Mouse (Mus musculus) gastrocnemius, postnatal 4 days (tissue): Measurements from ENCODE around the gene Frmd6. TPM values are rescaled to one million over a fixed set of nuclear protein-coding genes. Genes with fewer than 3 reads are reported as not detected.

Experiments
- DNase-seq, 2 experiments: peaks; one replicate each; pipeline ENCODE4 v3.0.0; 2021 to 2022; ENCODE audit warnings: low spot score in 2 of 2, mixed read lengths in 2 of 2
- total RNA-seq, 2 experiments: library from RNA; stranded (reverse); gene quantifications; 2 replicates each; pipeline ENCODE4 v1.2.3; 2021

Frmd6 gene
- total RNA-seq, 2 experiments from 2014 or later: 50.2 to 54.1 TPM

GRCm38 (mm10) chr12:70890874-70891470 lies 65.7 kb downstream of the Frmd6 start:
- no peak for DNase-seq

GRCm38 (mm10) chr12:70895275-70895674 lies 70.0 kb downstream of the Frmd6 start:
- DNase-seq: no peak

GRCm38 (mm10) chr12:70896068-70896467 lies 70.8 kb downstream of the Frmd6 start:
- DNase-seq: no peak

GRCm38 (mm10) chr12:70897434-70897833 lies 72.1 kb downstream of the Frmd6 start:
- DNase-seq: no peak

- DNase-seq: no peak
Observed at GRCm38 (mm10) chr12:70898450-70898849, 73.1 kb downstream of the Frmd6 start.

DNA sequence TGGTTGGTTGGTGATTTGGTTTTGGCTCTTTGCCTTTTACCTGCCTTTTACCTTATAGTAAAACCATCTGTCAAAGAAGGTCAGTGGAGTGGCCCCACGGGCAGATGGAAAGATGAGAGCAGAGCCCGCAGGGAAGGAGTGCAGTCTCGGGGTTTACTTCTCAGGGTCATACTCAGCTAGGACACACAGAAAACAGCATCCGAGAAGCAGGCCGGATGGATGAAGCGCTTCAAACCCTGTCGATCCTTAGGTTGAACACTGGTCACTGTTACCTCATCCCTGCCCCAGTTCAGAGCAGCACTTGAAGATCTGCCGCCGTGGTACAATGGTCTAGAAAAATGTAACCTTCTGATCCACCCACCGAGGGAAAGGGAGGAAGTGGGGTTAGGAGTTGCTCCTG lies 79.2 kb downstream of the Frmd6 start:
- DNase-seq: no peak

DNA sequence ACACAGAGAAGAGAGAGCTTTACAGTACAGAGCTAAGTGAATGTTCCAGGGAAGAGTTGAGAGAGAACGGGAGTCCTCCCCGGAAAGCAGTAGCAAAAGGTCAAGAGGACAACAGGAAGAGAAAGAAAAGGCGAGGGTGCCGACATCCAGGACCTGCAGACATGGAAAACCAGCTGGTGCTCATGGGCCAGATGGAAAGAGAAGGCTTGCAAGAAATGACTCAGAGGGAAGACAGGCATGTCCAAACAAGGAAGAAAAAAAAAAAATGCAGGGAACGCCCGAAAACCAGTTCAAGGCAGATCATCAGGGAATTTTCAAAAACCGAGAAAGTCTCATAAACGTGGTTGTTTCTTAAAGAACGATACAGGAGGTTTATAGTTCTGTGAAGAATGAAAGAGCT lies 81.6 kb downstream of the Frmd6 start:
- no peak for DNase-seq

GRCm38 (mm10) chr12:70907651-70908050 lies 82.3 kb downstream of the Frmd6 start:
- no peak for DNase-seq

DNA sequence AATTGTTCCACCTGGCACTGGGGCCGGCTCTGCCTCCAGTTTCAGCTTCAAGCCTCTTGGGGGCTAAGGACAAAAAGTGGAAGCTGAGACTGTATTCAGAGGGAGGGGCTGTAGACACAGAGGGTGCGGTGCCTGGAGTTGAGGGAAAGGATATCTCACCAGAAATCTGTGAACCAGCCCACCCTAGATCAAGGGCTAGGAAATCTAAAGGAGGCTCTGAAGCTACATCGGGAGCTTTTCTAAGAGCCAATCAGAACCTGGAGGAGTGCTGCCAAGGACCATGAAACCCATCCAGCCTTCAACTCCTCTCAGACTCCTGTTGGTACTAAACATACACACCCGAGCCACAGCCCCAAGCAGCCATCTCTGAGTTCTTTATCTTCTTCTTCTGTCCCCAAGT lies 82.8 kb downstream of the Frmd6 start:
- no peak for DNase-seq

DNA sequence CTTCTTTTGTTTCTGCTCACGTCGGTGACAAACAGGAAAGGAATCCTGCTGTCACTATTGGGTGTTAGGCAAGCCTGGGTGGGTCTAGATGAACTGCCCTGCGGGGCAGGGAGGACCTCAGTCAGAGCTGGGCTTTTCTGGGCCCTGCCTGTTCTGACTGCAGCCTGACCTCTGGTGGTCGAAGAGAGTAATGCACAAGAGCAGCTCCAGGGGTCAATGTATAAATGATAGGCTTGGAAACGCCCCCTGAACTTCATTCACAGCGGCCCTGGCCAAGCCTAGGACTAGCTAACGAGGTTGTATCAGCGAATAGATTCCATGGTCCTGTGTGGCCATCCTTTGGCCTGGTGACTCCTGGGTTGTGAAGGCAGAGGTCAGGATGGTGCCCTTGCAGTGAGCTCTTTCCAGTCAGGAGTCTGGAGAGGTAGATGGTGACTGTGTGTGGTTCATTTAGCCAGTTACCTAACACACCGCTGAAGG lies 85.0 kb downstream of the Frmd6 start:
- DNase-seq: peak; percentile 75 to 81

GRCm38 (mm10) chr12:70911029-70911428 lies 85.7 kb downstream of the Frmd6 start:
- peak; percentile 75 to 87 for DNase-seq

GRCm38 (mm10) chr12:70911676-70912379 lies 86.5 kb downstream of the Frmd6 start:
- no peak for DNase-seq

DNA sequence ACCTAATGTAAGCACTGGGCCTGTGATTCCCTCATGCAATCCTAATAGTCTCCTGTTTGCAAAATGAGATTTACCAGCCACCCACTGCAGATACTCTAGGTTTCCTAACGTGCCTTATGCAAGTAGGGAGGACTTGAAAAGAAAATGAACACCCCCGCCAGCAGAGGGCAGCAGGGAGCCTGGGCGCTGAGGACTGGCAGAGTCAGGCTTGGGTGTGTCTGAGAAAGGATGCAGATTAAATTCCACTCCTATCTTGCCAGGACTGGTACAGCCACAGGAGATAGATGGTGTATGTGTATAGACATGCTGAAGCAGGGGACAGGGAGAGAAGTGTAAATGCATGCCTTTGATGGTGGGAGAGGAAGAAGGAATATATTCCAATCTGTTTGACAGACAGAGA lies 88.1 kb downstream of the Frmd6 start:
- DNase-seq: no peak

- no peak for DNase-seq
Observed at GRCm38 (mm10) chr12:70914387-70914786, 89.1 kb downstream of the Frmd6 start.

DNA sequence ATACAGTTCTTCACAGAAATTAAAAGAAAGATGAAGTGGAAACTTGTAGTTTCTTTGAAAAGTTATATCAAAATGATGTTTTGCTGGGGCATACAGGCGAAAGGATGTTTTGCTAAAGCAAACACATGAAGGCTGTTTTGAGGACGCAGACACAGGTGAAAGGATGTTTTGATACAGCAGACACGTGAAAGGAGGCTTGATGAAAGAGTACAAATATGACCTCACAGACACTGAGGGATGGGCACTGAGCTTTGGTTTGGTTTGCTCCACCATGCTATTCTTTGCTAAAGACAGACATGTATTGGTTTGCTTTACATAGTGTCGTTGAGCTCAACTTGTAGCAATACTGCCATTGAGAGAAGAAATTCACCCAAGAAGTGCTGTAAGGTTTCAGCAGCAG lies 104.5 kb downstream of the Frmd6 start:
- no peak for DNase-seq

GRCm38 (mm10) chr12:70937150-70937549 lies 111.8 kb downstream of the Frmd6 start:
- DNase-seq: no peak

DNA sequence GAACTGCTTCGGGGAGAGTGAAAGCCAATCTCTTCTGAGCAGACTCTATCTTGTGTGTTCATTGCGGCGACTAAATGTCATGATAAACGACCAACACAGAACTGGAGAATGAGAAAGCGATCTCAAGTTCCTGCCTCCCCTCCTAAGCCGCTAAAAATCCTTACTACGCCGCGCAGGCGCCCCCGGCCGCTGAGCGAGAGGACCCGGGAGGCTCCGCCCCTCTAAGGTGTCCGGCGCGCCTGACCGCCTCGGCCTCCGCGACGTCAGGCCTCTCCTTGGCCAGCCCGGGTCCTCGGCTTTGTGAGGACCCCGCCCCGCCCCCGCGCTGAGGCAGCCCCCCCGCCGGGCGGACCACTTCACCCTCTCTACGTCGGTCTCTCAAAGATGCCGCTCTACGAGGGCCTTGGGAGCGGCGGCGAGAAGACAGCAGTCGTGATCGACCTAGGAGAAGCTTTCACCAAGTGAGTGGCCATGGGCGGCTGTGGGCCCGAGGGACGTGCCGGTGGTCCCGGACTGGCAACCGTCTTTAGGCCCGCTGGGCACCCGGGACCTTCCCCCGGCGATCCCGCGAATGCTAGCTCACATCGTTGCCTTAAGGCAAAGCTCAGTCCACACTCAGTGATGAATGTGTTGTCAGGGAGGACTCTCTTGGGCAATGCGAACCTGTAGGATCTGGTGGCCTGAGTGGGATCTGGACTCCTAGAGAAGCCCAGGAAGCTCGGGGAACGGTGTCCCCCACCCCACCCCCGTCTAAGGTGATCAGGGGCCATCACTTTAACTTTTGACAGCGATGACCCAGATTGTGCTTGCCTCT lies 112.5 kb downstream of the Frmd6 start, which contains the start of gene Actr10:
Gene Actr10, plus strand, starts transcription at position 287 of the 814 bp plus-strand sequence.
- peak; percentile 88 to 93 for DNase-seq

GRCm38 (mm10) chr12:70940806-70941205 lies 115.5 kb downstream of the Frmd6 start:
- DNase-seq: no peak

DNA sequence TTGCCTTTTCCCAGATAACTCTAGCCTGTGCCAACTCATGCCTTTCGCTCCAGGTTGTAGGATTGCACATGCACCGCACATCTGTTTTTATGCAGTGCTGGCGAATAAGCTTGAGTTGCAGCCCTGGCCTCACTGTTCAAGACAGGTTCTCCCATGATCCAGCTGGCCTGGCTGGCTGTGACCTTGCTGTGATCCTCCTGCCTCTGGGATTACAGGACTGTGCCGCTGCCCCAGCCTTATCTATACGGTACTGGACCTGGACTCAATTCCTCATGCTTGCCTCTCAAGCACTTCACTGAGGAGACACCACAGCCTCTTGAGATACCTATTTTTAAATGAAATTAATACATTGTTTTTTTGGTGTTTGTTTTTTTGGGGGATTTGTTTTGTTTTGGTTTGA lies 118.9 kb downstream of the Frmd6 start:
- no peak for DNase-seq

DNA sequence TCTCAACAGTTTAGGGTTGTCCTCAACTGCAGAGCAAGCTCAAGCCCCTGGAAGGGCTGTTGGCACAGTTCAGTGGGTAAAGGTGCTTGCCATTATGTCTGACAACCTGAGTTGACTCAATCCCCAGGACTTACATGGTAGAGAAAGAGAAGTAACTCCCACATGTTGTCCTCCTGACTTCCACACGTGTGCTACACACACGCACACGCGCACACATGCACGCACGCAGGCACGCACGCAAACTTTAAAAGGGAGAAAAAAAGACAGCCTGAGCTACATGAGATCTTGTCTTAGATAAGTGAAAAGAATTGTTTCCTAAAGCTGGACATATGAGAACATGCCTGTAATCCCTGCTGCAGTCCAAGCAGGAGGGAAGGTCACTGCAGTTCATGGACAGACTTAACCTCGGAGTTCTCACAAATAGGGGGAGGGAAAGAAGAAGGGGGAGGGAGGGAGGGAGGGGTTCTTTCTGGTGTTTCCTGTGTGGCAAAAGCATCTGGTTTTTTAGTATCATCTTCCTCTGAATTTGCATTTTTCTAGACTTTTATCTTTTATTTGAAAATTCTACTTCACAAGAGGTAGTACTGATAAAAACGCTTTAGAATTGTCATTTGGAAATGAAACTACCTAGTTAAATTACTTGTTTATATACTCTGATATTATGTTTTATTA lies 121.4 kb downstream of the Frmd6 start:
- no peak for DNase-seq
